Mouse (Mus musculus): ENCODE data around the gene Rps21. TPM values are rescaled to one million over a fixed set of nuclear protein-coding genes. Genes with fewer than 3 reads are reported as not detected.
"Not testable (repeated sequence)": the region's sequence is repeated elsewhere in the genome, so short reads cannot be mapped to it uniquely, and the experiment has no call there.

Gene Rps21
- polyA plus RNA-seq, 1 experiment from 2014 or later = 447 TPM

DNA sequence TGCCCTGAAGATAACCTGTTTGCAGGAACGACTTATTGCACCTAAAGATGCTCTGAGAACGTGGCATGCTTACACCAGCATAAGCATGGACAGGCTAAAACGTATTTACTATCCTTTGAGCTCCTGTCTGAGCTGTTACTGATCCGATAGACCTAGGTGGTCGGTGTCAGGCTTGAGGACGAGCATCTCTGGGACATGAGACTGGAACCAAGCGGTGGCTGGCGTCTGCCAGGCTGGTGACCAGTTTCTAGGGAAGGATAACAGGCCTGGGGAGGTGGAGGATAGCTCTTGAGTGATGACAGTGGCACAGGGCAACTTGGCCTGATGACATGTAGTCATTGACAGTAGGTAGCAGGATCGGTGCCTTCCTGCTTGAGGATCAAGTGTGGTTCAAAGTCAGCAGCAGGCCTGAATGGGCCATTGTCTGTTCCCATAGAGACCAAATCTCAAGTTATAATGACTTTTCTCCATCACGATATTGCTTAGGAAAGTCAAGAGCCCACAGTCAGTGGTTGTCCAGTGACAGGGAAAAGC lies 1.8 kb downstream of the Rps21 start:
- not testable (repeated sequence) for ATAC-seq (ENCODE audit: insufficient number of reproducible peaks, insufficient read depth, low FRiP score, low read depth); H3K9me3 ChIP-seq (ENCODE audit: control insufficient read depth, low read length); H3K27ac ChIP-seq (replicated peaks in 1 of 2; ENCODE audit: control insufficient read depth in 1 of 2, insufficient read depth in 1 of 2, low read depth in 2 of 2, low read length in 2 of 2); H3K4me3 ChIP-seq (ENCODE audit: control insufficient read depth in 1 of 2, insufficient read depth in 1 of 2, low read depth in 1 of 2, low read length in 2 of 2); H3K9ac ChIP-seq (ENCODE audit: low read length); H3K4me2 ChIP-seq (ENCODE audit: low read length); H3K27me3 ChIP-seq (ENCODE audit: control insufficient read depth, insufficient read depth, low read length)
- Histone ChIP-seq H3K36me3 (ENCODE audit: control insufficient read depth, insufficient read depth, low read length) (peaks cover 59% of the 10 kb centered on the region), H3K4me1 (ENCODE audit: control insufficient read depth in 2 of 2, insufficient read depth in 2 of 2, low read length in 2 of 2) (peaks cover 8 to 15% of the 10 kb centered on the region in 2 experiments; a peak in 3 of 4 replicates)
- 68% methylated on average over 10 of the region's 10 CpGs for WGBS

DNA sequence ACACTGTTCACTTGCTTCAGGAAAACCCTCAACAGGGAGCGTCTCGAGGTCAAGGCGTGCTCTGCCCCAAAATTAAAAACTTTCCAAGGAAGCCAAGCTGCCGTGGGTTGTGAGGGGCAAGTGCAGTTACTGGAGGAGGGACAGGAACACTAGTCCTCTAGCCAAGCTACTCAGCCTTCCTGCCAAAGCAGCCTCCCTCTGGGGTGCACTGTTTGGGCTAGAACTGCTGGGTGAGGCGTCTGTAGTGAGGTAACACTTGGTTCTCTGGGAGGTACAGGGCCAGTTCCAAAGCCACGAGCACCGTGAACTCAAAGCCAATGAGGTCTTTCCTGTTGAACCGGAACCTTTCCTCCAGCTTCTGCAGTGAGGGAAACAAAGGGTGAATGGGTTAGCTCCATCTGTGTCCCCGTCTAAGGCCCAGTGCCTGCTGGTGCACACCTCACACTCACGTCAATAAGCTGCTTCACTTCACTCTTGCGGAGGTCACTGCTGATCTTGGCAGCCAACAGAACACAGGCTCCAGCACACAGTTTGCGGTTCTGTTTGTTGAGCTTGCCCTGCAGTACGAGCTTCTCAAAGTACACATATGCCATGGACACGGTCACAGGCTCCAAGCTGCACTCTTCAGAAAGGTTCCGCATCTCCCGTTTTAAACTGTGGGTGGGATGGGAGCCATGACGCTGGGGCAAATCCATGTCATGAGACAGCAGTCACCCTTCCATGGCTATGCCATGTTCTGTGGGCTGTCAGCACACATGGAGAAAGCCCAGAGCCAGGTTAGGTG lies 2.8 kb downstream of the Rps21 start:
- not testable (repeated sequence) for H3K4me2 ChIP-seq (ENCODE audit: low read length); H3K9me3 ChIP-seq (ENCODE audit: control insufficient read depth, low read length)
- H3K36me3 ChIP-seq (ENCODE audit: control insufficient read depth, insufficient read depth, low read length) = peaks cover 69% of the 10 kb centered on the region

DNA sequence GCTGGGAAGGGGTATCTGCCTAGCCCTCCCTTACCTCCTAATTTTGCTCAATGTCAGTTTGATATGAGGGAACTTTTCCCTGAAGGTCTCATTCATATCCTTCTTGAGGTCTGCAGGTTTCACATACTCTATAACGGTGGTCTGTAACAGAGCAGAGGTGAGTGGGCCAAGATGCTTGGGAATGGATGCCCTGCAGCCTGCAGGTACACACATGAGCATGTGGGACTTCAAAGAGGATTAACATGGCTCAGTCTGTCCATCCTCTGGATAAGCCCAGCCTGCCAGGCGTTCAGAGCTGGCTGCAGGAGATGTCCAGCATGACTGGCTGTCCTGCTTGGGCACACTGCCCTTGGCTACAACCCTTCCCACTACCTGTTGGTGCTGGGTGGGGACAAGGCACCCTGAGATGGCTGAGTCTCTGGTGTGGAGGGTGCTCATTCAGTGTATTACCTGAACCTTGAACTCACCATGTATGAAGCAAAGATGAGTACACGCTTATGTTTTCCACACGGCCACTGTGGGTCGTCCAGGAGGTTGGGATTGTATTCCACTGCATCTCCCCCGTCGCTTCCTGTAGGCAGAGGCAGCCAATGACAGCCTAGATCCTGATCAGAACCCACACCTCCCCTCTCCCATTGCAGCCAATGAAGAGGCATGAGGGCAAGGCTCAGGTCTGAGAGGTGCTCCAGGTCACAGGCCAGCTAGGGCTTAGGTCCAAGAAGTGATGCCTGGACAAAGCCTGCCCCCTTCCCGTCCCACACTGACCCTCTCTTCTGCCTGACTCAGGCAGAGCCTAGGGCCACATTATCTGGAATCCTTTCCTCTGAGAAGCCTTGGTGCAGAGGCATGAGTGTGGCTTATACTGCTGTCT lies 3.7 kb downstream of the Rps21 start:
- H3K9ac ChIP-seq (ENCODE audit: low read length) = no peak overlapping the region
- 64% methylated on average over 8 of the region's 8 CpGs for WGBS
- H3K4me1 ChIP-seq (ENCODE audit: control insufficient read depth in 2 of 2, insufficient read depth in 2 of 2, low read length in 2 of 2) = peaks cover 8 to 15% of the 10 kb centered on the region in 2 experiments; a peak in 3 of 4 replicates
- peaks cover 74% of the 10 kb centered on the region for H3K36me3 ChIP-seq (ENCODE audit: control insufficient read depth, insufficient read depth, low read length)
- no peak overlapping the region for H3K4me3 ChIP-seq (ENCODE audit: control insufficient read depth in 1 of 2, insufficient read depth in 1 of 2, low read depth in 1 of 2, low read length in 2 of 2)
- H3K27ac ChIP-seq (replicated peaks in 1 of 2; ENCODE audit: control insufficient read depth in 1 of 2, insufficient read depth in 1 of 2, low read depth in 2 of 2, low read length in 2 of 2) = no peak overlapping the region
- H3K9me3 ChIP-seq (ENCODE audit: control insufficient read depth, low read length) = no peaks in the 10 kb centered on the region
- no peaks in the 10 kb centered on the region for H3K27me3 ChIP-seq (ENCODE audit: control insufficient read depth, insufficient read depth, low read length)
- no peak overlapping the region for H3K4me2 ChIP-seq (ENCODE audit: low read length)
- no peak for ATAC-seq (ENCODE audit: insufficient number of reproducible peaks, insufficient read depth, low FRiP score, low read depth)

More for the DNA sequence above, 2.8 kb downstream of the Rps21 start:
- H3K27me3 ChIP-seq (ENCODE audit: control insufficient read depth, insufficient read depth, low read length); H3K27ac ChIP-seq (replicated peaks in 1 of 2; ENCODE audit: control insufficient read depth in 1 of 2, insufficient read depth in 1 of 2, low read depth in 2 of 2, low read length in 2 of 2); H3K4me3 ChIP-seq (ENCODE audit: control insufficient read depth in 1 of 2, insufficient read depth in 1 of 2, low read depth in 1 of 2, low read length in 2 of 2); ATAC-seq (ENCODE audit: insufficient number of reproducible peaks, insufficient read depth, low FRiP score, low read depth); H3K9ac ChIP-seq (ENCODE audit: low read length): not testable (repeated sequence)
- peaks cover 8 to 15% of the 10 kb centered on the region in 2 experiments; a peak in 3 of 4 replicates for H3K4me1 ChIP-seq (ENCODE audit: control insufficient read depth in 2 of 2, insufficient read depth in 2 of 2, low read length in 2 of 2)
- 69% methylated on average over 17 of the region's 17 CpGs for WGBS

DNA sequence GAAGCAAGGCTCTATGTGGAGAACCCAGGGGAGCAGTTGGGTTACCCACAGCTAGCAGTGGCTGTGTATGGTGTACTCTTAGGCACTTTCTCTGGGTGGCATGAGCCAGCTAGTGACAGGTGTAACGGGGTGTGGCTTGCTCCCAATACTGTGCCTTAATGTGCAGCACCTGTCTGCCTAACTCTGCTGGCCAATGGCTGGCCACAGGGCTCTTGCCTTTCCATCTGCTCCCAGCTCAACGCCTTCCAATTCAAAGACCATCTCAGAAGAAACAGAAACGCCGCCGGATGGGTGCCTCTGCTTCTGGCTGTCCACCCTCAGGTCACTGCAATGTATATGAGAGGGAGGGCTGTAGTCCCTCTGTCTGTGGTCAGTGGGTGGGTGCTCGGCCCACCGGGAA lies 4.7 kb downstream of the Rps21 start:
- Histone ChIP-seq H3K27ac (replicated peaks in 1 of 2; ENCODE audit: control insufficient read depth in 1 of 2, insufficient read depth in 1 of 2, low read depth in 2 of 2, low read length in 2 of 2) (peak overlapping the region in 1 of 2 experiments; percentile 27; a peak in 1 of 4 replicates), H3K36me3 (ENCODE audit: control insufficient read depth, insufficient read depth, low read length) (peaks cover 85% of the 10 kb centered on the region), H3K4me2 (ENCODE audit: low read length) (no peak overlapping the region), H3K4me1 (ENCODE audit: control insufficient read depth in 2 of 2, insufficient read depth in 2 of 2, low read length in 2 of 2) (peaks cover 6 to 12% of the 10 kb centered on the region in 2 experiments; a peak in 3 of 4 replicates), H3K9ac (ENCODE audit: low read length) (no peak overlapping the region), H3K4me3 (ENCODE audit: control insufficient read depth in 1 of 2, insufficient read depth in 1 of 2, low read depth in 1 of 2, low read length in 2 of 2) (no peak overlapping the region), H3K9me3 (ENCODE audit: control insufficient read depth, low read length) (no peaks in the 10 kb centered on the region), H3K27me3 (ENCODE audit: control insufficient read depth, insufficient read depth, low read length) (no peaks in the 10 kb centered on the region)
- 88% methylated on average over 7 of the region's 7 CpGs for WGBS
- ATAC-seq (ENCODE audit: insufficient number of reproducible peaks, insufficient read depth, low FRiP score, low read depth) = no peak

DNA sequence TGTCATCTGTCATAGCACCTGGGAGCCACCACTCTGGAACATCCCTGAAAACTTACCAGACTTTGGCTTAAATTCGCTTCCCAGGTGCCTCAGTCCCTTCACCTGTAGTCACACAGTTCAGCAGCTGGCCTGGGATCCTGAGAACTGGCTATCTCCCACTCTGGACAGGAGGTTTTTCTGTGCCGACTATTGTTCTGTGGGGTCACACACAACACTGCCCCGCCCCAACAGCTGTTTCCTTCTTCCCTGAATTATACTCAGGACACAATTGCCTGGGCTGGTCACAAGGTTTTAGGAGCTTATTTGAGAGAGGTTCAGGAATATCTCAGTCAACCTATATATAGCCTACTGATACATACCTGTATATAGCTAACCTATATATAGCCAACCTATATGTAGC lies 5.3 kb downstream of the Rps21 start:
- H3K9ac ChIP-seq (ENCODE audit: low read length) = no peak overlapping the region
- no peak overlapping the region for H3K4me3 ChIP-seq (ENCODE audit: control insufficient read depth in 1 of 2, insufficient read depth in 1 of 2, low read depth in 1 of 2, low read length in 2 of 2)
- WGBS = 66% methylated on average over 3 of the region's 3 CpGs
- no peak for ATAC-seq (ENCODE audit: insufficient number of reproducible peaks, insufficient read depth, low FRiP score, low read depth)
- peaks cover 6 to 12% of the 10 kb centered on the region in 2 experiments; a peak in 3 of 4 replicates for H3K4me1 ChIP-seq (ENCODE audit: control insufficient read depth in 2 of 2, insufficient read depth in 2 of 2, low read length in 2 of 2)
- H3K4me2 ChIP-seq (ENCODE audit: low read length) = no peak overlapping the region
- no peaks in the 10 kb centered on the region for H3K27me3 ChIP-seq (ENCODE audit: control insufficient read depth, insufficient read depth, low read length)
- no peaks in the 10 kb centered on the region for H3K9me3 ChIP-seq (ENCODE audit: control insufficient read depth, low read length)
- H3K36me3 ChIP-seq (ENCODE audit: control insufficient read depth, insufficient read depth, low read length) = peaks cover 89% of the 10 kb centered on the region
- peak overlapping the region in 1 of 2 experiments; percentile 27; a peak in 2 of 4 replicates for H3K27ac ChIP-seq (replicated peaks in 1 of 2; ENCODE audit: control insufficient read depth in 1 of 2, insufficient read depth in 1 of 2, low read depth in 2 of 2, low read length in 2 of 2)

DNA sequence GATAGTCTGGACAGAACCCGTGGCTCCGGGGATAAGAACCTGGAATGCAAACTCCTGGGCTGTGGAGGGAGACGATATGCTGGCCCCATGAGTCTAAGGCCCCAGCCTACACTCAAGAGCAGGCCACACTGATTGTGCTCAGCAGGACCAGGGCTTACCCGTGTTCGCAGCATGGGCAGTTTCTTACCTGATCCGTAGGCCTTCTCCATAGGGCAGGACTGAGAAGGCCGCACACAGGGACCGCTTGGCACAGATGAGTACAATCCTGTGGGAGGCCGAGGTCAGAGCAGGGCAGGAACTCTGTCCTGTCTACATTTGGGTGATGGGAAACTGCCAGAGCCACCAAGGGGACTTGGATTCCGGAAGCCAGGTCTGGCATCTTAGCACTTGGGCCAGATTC lies 5.7 kb downstream of the Rps21 start:
- Histone ChIP-seq H3K36me3 (ENCODE audit: control insufficient read depth, insufficient read depth, low read length) (peaks cover 94% of the 10 kb centered on the region), H3K9me3 (ENCODE audit: control insufficient read depth, low read length) (no peaks in the 10 kb centered on the region), H3K4me1 (ENCODE audit: control insufficient read depth in 2 of 2, insufficient read depth in 2 of 2, low read length in 2 of 2) (peaks cover 5 to 11% of the 10 kb centered on the region in 2 experiments; a peak in 3 of 4 replicates), H3K9ac (ENCODE audit: low read length) (no peak overlapping the region), H3K4me3 (ENCODE audit: control insufficient read depth in 1 of 2, insufficient read depth in 1 of 2, low read depth in 1 of 2, low read length in 2 of 2) (no peak overlapping the region), H3K27me3 (ENCODE audit: control insufficient read depth, insufficient read depth, low read length) (no peaks in the 10 kb centered on the region), H3K27ac (replicated peaks in 1 of 2; ENCODE audit: control insufficient read depth in 1 of 2, insufficient read depth in 1 of 2, low read depth in 2 of 2, low read length in 2 of 2) (peak overlapping the region in 1 of 2 experiments; percentile 6; a peak in 3 of 4 replicates), H3K4me2 (ENCODE audit: low read length) (no peak overlapping the region)
- 62% methylated on average over 10 of the region's 10 CpGs for WGBS
- ATAC-seq (ENCODE audit: insufficient number of reproducible peaks, insufficient read depth, low FRiP score, low read depth) = 0 out of 2 replicates have a peak, but pooled peaks have one; percentile 8

DNA sequence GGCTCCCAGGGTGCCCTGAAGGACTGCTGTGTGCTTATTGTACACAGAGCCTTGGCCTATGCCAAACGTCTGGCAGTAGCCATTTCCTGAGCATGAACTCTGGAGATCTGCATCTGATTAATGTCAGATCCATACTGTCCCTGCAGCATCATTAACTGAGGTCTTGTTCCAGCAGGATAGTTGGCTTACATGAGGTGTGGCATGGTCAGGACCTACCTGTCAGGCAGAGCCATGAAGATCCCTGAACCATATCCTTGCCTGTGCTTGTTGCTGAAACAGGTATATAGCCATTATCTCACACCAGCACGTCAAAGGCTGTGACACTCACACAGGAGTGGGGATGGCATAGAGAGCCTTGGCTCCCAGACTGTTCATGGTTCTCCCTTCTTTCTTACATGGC lies 10.8 kb downstream of the Rps21 start:
- ATAC-seq (ENCODE audit: insufficient number of reproducible peaks, insufficient read depth, low FRiP score, low read depth) = no peak
- Histone ChIP-seq H3K4me2 (ENCODE audit: low read length) (no peak overlapping the region), H3K4me1 (ENCODE audit: control insufficient read depth in 2 of 2, insufficient read depth in 2 of 2, low read length in 2 of 2) (peaks cover 8 to 16% of the 10 kb centered on the region in 2 experiments; a peak in 3 of 4 replicates), H3K9me3 (ENCODE audit: control insufficient read depth, low read length) (no peaks in the 10 kb centered on the region), H3K27ac (replicated peaks in 1 of 2; ENCODE audit: control insufficient read depth in 1 of 2, insufficient read depth in 1 of 2, low read depth in 2 of 2, low read length in 2 of 2) (no peak overlapping the region), H3K9ac (ENCODE audit: low read length) (no peak overlapping the region), H3K4me3 (ENCODE audit: control insufficient read depth in 1 of 2, insufficient read depth in 1 of 2, low read depth in 1 of 2, low read length in 2 of 2) (no peak overlapping the region), H3K27me3 (ENCODE audit: control insufficient read depth, insufficient read depth, low read length) (no peaks in the 10 kb centered on the region), H3K36me3 (ENCODE audit: control insufficient read depth, insufficient read depth, low read length) (peaks cover 71% of the 10 kb centered on the region)
- WGBS = 59% methylated on average over 2 of the region's 2 CpGs

Data from heart, embryonic 14.5 days (tissue).